In genomic region chr6:84139932-84140331, GRCm38 (mm10) we compare ENCODE assay signal across 11 mouse cellular contexts.
DNase-seq lines count a peak whose midpoint lies in the region; ATAC-seq and TF ChIP-seq lines count a peak whose summit lies in the region.
"Had no signal": no experiment of that assay in that cellular context is flagged by ENCODE, and none has a peak within 500 bp of the region (broad histone marks: within the 10 kb centered on the region; RNA-seq: fewer than 3 reads in every experiment).

No protein-coding gene starts in this region.

- H3K9me3 ChIP-seq in midbrain, postnatal 0 days (ENCODE audit: low read length), result no peaks in the 10 kb centered on the region
- no peaks in the 10 kb centered on the region for H3K9me3 ChIP-seq in midbrain, embryonic 16.5 days (replicated peaks; ENCODE audit: control insufficient read depth, low read length, poor library complexity, severe bottlenecking)
- H3K9me3 ChIP-seq in heart, embryonic 10.5 days, result no peaks in the 10 kb centered on the region
- no peaks in the 10 kb centered on the region for H3K9me3 ChIP-seq in midbrain, embryonic 11.5 days (ENCODE audit: control insufficient read depth, low read length)
- H3K9me3 ChIP-seq: G1E had no signal

- TF ChIP-seq CTCF in midbrain, postnatal 0 days (IDR thresholded peaks at IDR 0.05), result no peak

- DNase-seq in midbrain, postnatal 0 days (ENCODE audit: low spot score), result peak; percentile 17
- peak; percentile 81 for DNase-seq in cerebellum, adult 11-12 months
- DNase-seq in heart, embryonic 10.5 days (ENCODE audit: low spot score), result no peak
- peak; percentile 19 for DNase-seq in lung, postnatal 36 days
- no peak for DNase-seq in right cerebral cortex, adult 18-20 months
- no peak for DNase-seq in midbrain, embryonic 11.5 days (ENCODE audit: low spot score, missing footprints)
- DNase-seq in natural killer cell, adult 2 months (ENCODE audit: low spot score in 2 of 2), result no peak
- DNase-seq: lung, embryonic 14.5 days had no signal

- no peak overlapping the region for H3K4me3 ChIP-seq in midbrain, postnatal 0 days (ENCODE audit: low read depth, low read length)
- H3K4me3 ChIP-seq in midbrain, embryonic 16.5 days (ENCODE audit: low read depth, low read length), result no peak overlapping the region
- H3K4me3 ChIP-seq in heart, embryonic 10.5 days, result no peak overlapping the region
- H3K4me3 ChIP-seq in midbrain, embryonic 11.5 days (ENCODE audit: low read depth, low read length), result no peak overlapping the region

- 0 out of 2 replicates have a peak, but pooled peaks cover 3% of the 10 kb centered on the region for H3K4me1 ChIP-seq in midbrain, postnatal 0 days (ENCODE audit: insufficient read depth, low read length)
- peaks cover 3% of the 10 kb centered on the region; the same call in 1 of the 2 replicates for H3K4me1 ChIP-seq in midbrain, embryonic 16.5 days (ENCODE audit: control insufficient read depth, insufficient read depth, low read length)
- H3K4me1 ChIP-seq in heart, embryonic 10.5 days, result peaks cover 19% of the 10 kb centered on the region
- 0 out of 2 replicates have a peak, but pooled peaks cover 2% of the 10 kb centered on the region for H3K4me1 ChIP-seq in midbrain, embryonic 11.5 days (ENCODE audit: control insufficient read depth, insufficient read depth, low read length)

- no peak overlapping the region for H3K27ac ChIP-seq in midbrain, postnatal 0 days (ENCODE audit: low read depth, low read length)
- no peak overlapping the region for H3K27ac ChIP-seq in midbrain, embryonic 16.5 days (ENCODE audit: low read length)
- H3K27ac ChIP-seq in heart, embryonic 10.5 days, result 0 out of 2 replicates have a peak overlapping the region, but pooled peaks have one; percentile 33
- no peak overlapping the region for H3K27ac ChIP-seq in midbrain, embryonic 11.5 days (ENCODE audit: low read depth, low read length)

- H3K9ac ChIP-seq in midbrain, postnatal 0 days (replicated peaks; ENCODE audit: low read length, poor library complexity, severe bottlenecking), result no peak overlapping the region
- no peak overlapping the region for H3K9ac ChIP-seq in midbrain, embryonic 16.5 days (ENCODE audit: low read depth, low read length)
- no peak overlapping the region for H3K9ac ChIP-seq in midbrain, embryonic 11.5 days (ENCODE audit: low read length)
- H3K9ac ChIP-seq: lung, embryonic 14.5 days had no signal

- H3K27me3 ChIP-seq in midbrain, postnatal 0 days (ENCODE audit: insufficient read depth, low read length), result no peaks in the 10 kb centered on the region
- no peaks in the 10 kb centered on the region for H3K27me3 ChIP-seq in midbrain, embryonic 16.5 days (ENCODE audit: control insufficient read depth, insufficient read depth, low read depth, low read length)
- no peaks in the 10 kb centered on the region for H3K27me3 ChIP-seq in heart, embryonic 10.5 days (ENCODE audit: insufficient read depth, poor library complexity, severe bottlenecking)
- no peaks in the 10 kb centered on the region for H3K27me3 ChIP-seq in midbrain, embryonic 11.5 days (ENCODE audit: control insufficient read depth, insufficient read depth, low read length)

- no peaks in the 10 kb centered on the region for H3K36me3 ChIP-seq in midbrain, postnatal 0 days (ENCODE audit: insufficient read depth, low read length)
- H3K36me3 ChIP-seq in midbrain, embryonic 16.5 days (ENCODE audit: control insufficient read depth, insufficient read depth, low read length), result no peaks in the 10 kb centered on the region
- H3K36me3 ChIP-seq in heart, embryonic 10.5 days, result peaks cover 41% of the 10 kb centered on the region
- H3K36me3 ChIP-seq in midbrain, embryonic 11.5 days (ENCODE audit: control insufficient read depth, insufficient read depth, low read length), result no peaks in the 10 kb centered on the region
- H3K36me3 ChIP-seq: G1E had no signal

- no peak for ATAC-seq in midbrain, postnatal 0 days (ENCODE audit: low FRiP score)
- no peak for ATAC-seq in midbrain, embryonic 16.5 days
- ATAC-seq in midbrain, embryonic 11.5 days (ENCODE audit: low FRiP score), result no peak
- ATAC-seq: intestine, postnatal 0 days had no signal

- 78% methylated on average over 14 of the region's 14 CpGs for WGBS in midbrain, postnatal 0 days
- WGBS in midbrain, embryonic 16.5 days, result 84% methylated on average over 14 of the region's 14 CpGs
- WGBS in heart, embryonic 10.5 days, result 83% methylated on average over 14 of the region's 14 CpGs
- 92% methylated on average over 14 of the region's 14 CpGs for WGBS in midbrain, embryonic 11.5 days

- H3K4me2 ChIP-seq in midbrain, postnatal 0 days (ENCODE audit: low read depth, low read length, poor library complexity, severe bottlenecking), result no peak overlapping the region
- no peak overlapping the region for H3K4me2 ChIP-seq in midbrain, embryonic 16.5 days (ENCODE audit: low read length)
- H3K4me2 ChIP-seq in midbrain, embryonic 11.5 days, result no peak overlapping the region
- H3K4me2 ChIP-seq: lung, embryonic 14.5 days had no signal

Comparison
In these comparisons a context has a peak if more than half of its experiments do, and no peak if none do; other contexts are left out.
1. DNase-seq: peak in midbrain, postnatal 0 days (single experiment), cerebellum, adult 11-12 months (single experiment) and lung, postnatal 36 days (single experiment); none in heart, embryonic 10.5 days (single experiment), right cerebral cortex, adult 18-20 months (single experiment), midbrain, embryonic 11.5 days (single experiment) and natural killer cell, adult 2 months (0 of 2).